Mouse (Mus musculus) stomach, embryonic 14.5 days (tissue): Measurements from ENCODE around the gene BC005537. TPM values are rescaled to one million over a fixed set of nuclear protein-coding genes. Genes with fewer than 3 reads are reported as not detected.
"Not testable (repeated sequence)": the region's sequence is repeated elsewhere in the genome, so short reads cannot be mapped to it uniquely, and the experiment has no call there.

ENCODE experiments used
- ATAC-seq: fragments of 200-750 bp; cut with Nextera tagmentation; 2 replicates; pipeline ENCODE4 v1.8.0; 2017; ENCODE audit warnings: low read depth, moderate TSS enrichment; ENCODE audit not compliant: insufficient number of reproducible peaks, insufficient read depth, low FRiP score
- H3K27ac ChIP-seq: fragments of 300-500 bp; sonication (generic); 2 replicates; pipeline ENCODE4 v1.5.1; 2014; ENCODE audit warnings: mild to moderate bottlenecking, low read length, moderate library complexity, mixed read lengths
- H3K27me3 ChIP-seq: fragments of 300-500 bp; sonication (generic); 2 replicates; pipeline ENCODE4 v1.6.1; 2014; ENCODE audit warnings: low read length, control low read depth, mixed read lengths; ENCODE audit not compliant: control insufficient read depth, insufficient read depth
- H3K36me3 ChIP-seq: fragments of 300-500 bp; sonication (generic); 2 replicates; pipeline ENCODE4 v1.6.1; 2014; ENCODE audit warnings: mild to moderate bottlenecking, control low read depth, low read length, moderate library complexity, mixed read lengths; ENCODE audit not compliant: control insufficient read depth, insufficient read depth
- H3K4me1 ChIP-seq: fragments of 300-500 bp; sonication (generic); 2 replicates; pipeline ENCODE4 v1.6.1; 2014; ENCODE audit warnings: low read length, control low read depth, mixed read lengths; ENCODE audit not compliant: control insufficient read depth, insufficient read depth
- H3K4me2 ChIP-seq: fragments of 300-500 bp; sonication (generic); replicated peaks from 2 replicates; pipeline ENCODE4 v1.6.1; 2014; ENCODE audit warnings: low read depth, low read length, control low read depth
- H3K4me3 ChIP-seq: fragments of 300-500 bp; sonication (generic); 2 replicates; pipeline ENCODE4 v1.5.1; 2014; ENCODE audit warnings: low read depth, low read length, control low read depth
- H3K9ac ChIP-seq: fragments of 300-500 bp; sonication (generic); replicated peaks from 2 replicates; pipeline ENCODE4 v1.6.1; 2014; ENCODE audit warnings: low read depth, mild to moderate bottlenecking, control low read depth, low read length, moderate library complexity, mixed read lengths
- H3K9me3 ChIP-seq: fragments of 300-500 bp; sonication (generic); 2 replicates; pipeline ENCODE4 v1.6.1; 2016; ENCODE audit warnings: low read depth, low read length, control low read depth; ENCODE audit not compliant: control insufficient read depth
- WGBS: fragments of 180-500 bp; shearing (Covaris S2); extraction: QIAGEN DNeasy Blood & Tissue Kit; methylation state at CpG from one replicate; pipeline ENCODE4 v1.1.7; 2014; 5-methylcytosine and 5-hydroxymethylcytosine counted together
- polyA plus RNA-seq: library from polyadenylated mRNA; unstranded; fragments of >200 nt; fragmentation: Nextera tagmentation; extraction: Ambion mirVana; gene quantifications from 2 replicates; pipeline ENCODE4 v1.2.1, GENCODE M21; 2014

Gene BC005537
- polyA plus RNA-seq, 1 experiment from 2014 or later, result 30.6 TPM

GRCm38 (mm10) chr13:24826116-24826515, 24.7 kb downstream of the BC005537 start:
- H3K4me1 ChIP-seq, result no peaks in the 10 kb centered on the region
- 78% methylated on average over 7 of the region's 7 CpGs for WGBS
- no peaks in the 10 kb centered on the region for H3K9me3 ChIP-seq
- H3K4me2 ChIP-seq, result no peak overlapping the region
- H3K4me3 ChIP-seq, result no peak overlapping the region
- no peak for ATAC-seq
- no peak overlapping the region for H3K27ac ChIP-seq
- H3K27me3 ChIP-seq, result no peaks in the 10 kb centered on the region
- no peak overlapping the region for H3K9ac ChIP-seq
- H3K36me3 ChIP-seq, result no peaks in the 10 kb centered on the region

DNA sequence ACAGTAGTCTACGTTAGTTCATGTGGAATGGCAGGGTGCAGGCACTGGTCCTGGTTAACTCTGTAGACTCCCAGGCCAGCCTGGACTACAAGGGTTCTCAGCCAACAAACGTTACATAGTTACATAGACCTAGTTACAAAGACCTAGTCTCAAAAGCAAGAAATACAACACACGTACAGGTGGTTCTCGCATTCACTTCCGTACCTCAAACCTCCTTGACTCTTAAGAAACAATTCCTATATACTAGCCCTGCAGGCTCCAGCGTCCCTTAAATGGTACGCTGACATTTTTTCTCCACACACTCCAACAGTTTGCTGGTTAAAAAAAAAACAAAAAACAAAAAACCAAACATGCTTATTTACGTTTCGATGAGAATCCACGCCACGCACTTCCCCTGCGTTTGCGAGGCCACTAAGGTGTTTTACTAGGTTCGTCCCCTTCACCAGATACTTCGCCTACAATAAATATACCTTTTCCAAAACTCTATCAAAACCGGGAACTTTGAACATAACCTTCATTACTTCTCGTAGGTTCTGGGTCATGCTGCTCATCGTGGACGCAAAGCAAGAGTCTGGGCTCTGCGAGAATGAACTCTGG, 29.4 kb downstream of the BC005537 start:
- Histone ChIP-seq H3K4me1 (peaks cover 18% of the 10 kb centered on the region), H3K27me3 (no peaks in the 10 kb centered on the region), H3K4me2 (peak overlapping the region; percentile 57), H3K9ac (peak overlapping the region; percentile 94), H3K9me3 (no peaks in the 10 kb centered on the region), H3K36me3 (no peaks in the 10 kb centered on the region), H3K27ac (peak overlapping the region; percentile 35; the same call in 1 of the 2 replicates), H3K4me3 (peak overlapping the region; percentile 76)
- WGBS, result 2% methylated on average over 20 of the region's 20 CpGs
- ATAC-seq, result no peak

- WGBS, result under 1% methylated on average over 87 of the region's 90 CpGs
- peak; percentile 97 for ATAC-seq
- Histone ChIP-seq H3K9ac (peak within 1 kb of the TSS; percentile 94), H3K4me3 (peak within 1 kb of the TSS; percentile 76), H3K27ac (peak within 1 kb of the TSS; percentile 94), H3K36me3 (no peaks in the 10 kb centered on the region), H3K27me3 (no peaks in the 10 kb centered on the region), H3K9me3 (no peaks in the 10 kb centered on the region), H3K4me2 (peak within 1 kb of the TSS; percentile 74), H3K4me1 (peaks cover 18% of the 10 kb centered on the region)
Observed at GRCm38 (mm10) chr13:24831353-24832130, 30.1 kb downstream of the BC005537 start, which contains the start of the genes Acot13 and Tdp2. Gene Acot13 (minus strand): TSS chr13:24831540. Gene Tdp2 (plus strand): TSS chr13:24831679.

DNA sequence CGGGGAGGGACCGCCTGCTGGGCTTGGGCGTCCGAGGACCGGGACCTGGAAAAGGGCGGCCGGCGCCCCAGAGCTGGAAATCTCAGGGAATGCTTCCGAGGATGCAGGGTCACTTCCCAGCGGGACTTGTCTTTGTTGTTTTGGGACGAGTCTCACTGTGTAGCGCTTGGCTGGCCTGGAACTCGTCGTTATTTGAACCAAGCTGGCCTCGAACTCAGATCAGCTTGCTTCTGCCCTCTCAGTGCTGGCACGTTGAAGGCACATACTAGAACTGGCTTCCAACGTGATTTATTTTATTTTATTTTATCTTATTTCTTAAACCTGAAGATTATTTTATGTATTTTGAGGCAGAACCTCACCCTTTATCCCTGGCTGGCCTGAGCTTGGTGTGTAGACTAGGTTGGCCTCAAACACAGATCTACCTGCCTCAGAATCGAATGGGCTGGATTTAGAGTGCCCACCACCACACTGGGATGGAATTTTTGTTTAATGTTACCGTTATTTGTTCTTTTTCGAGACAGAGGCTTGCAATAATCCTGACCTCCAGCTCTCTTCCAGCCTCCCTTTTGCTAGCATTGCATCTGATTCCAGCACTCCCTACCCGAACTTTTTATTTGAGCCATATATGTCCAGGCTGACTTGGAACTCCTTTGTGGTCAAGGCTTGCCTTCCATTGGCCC, 30.8 kb downstream of the BC005537 start:
- H3K4me2 ChIP-seq, result peak overlapping the region; percentile 74
- peak overlapping the region; percentile 94 for H3K27ac ChIP-seq
- H3K4me3 ChIP-seq, result peak overlapping the region; percentile 76
- 2% methylated on average over 21 of the region's 21 CpGs for WGBS
- no peaks in the 10 kb centered on the region; the same call in 1 of the 2 replicates for H3K36me3 ChIP-seq
- peak overlapping the region; percentile 94 for H3K9ac ChIP-seq
- peaks cover 18% of the 10 kb centered on the region for H3K4me1 ChIP-seq
- no peak for ATAC-seq
- H3K9me3 ChIP-seq, result no peaks in the 10 kb centered on the region
- H3K27me3 ChIP-seq, result no peaks in the 10 kb centered on the region

DNA sequence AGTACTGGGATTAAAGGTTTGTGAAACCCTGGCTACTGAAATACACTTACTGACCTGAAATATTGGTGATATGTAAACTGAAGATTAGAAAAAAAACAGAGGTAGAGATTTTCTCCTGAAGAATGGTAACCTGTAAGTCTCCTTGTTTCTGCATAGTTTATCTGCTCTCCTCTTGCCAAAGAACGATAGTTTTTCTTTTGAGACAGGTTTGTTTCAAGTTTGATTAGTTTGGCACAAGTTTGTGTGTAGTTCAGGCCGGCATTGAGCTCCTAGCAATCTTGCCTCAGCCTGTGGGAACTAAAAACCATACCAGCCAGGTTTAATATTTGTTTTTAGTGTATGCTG, 31.3 kb downstream of the BC005537 start:
- Histone ChIP-seq H3K9me3 (no peaks in the 10 kb centered on the region), H3K27me3 (no peaks in the 10 kb centered on the region), H3K4me3 (peak overlapping the region; percentile 76), H3K4me2 (peak overlapping the region; percentile 74), H3K9ac (peak overlapping the region; percentile 94), H3K4me1 (peaks cover 18% of the 10 kb centered on the region), H3K36me3 (no peaks in the 10 kb centered on the region; the same call in 1 of the 2 replicates), H3K27ac (no peak overlapping the region)
- WGBS, result 20% methylated on average over 2 of the region's 2 CpGs
- ATAC-seq, result no peak

DNA sequence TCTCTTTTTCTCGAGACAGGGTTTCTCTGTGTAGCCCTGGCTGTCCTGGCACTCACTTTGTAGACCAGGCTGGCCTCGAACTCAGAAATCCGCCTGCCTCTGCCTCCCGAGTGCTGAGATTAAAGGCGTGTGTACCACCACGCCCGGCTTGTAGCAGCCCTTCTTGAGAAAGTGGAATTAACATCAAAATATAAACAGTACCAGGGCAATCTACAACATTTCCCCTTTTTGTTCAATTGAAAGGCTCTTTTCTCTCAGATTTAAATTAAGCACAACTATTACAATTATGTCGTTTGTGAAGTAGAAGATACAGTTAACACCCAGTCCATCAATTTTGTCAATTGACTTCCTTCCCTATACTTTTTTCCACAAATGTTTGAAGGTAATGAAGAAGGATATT, 36.3 kb downstream of the BC005537 start:
- H3K4me2 ChIP-seq, H3K4me3 ChIP-seq, H3K27me3 ChIP-seq, H3K27ac ChIP-seq, H3K9me3 ChIP-seq, H3K9ac ChIP-seq, ATAC-seq: not testable (repeated sequence)
- 94% methylated on average over 8 of the region's 8 CpGs for WGBS
- Histone ChIP-seq H3K4me1 (peaks cover 14% of the 10 kb centered on the region), H3K36me3 (peaks cover 16% of the 10 kb centered on the region; the same call in 1 of the 2 replicates)

- H3K36me3 ChIP-seq, result peaks cover 16% of the 10 kb centered on the region; the same call in 1 of the 2 replicates
- no peak overlapping the region for H3K4me2 ChIP-seq
- H3K9me3 ChIP-seq, result no peaks in the 10 kb centered on the region
- no peaks in the 10 kb centered on the region for H3K27me3 ChIP-seq
- H3K4me3 ChIP-seq, result no peak overlapping the region
- no peak overlapping the region for H3K9ac ChIP-seq
- no peak overlapping the region for H3K27ac ChIP-seq
- no peak for ATAC-seq
- peaks cover 2% of the 10 kb centered on the region; the same call in 1 of the 2 replicates for H3K4me1 ChIP-seq
- WGBS, result 74% methylated on average over 3 of the region's 3 CpGs
Observed at GRCm38 (mm10) chr13:24839831-24840230, 38.4 kb downstream of the BC005537 start.

GRCm38 (mm10) chr13:24841702-24842101, 40.2 kb downstream of the BC005537 start:
- Histone ChIP-seq H3K36me3 (peaks cover 16% of the 10 kb centered on the region; the same call in 1 of the 2 replicates), H3K27ac (no peak overlapping the region), H3K9me3 (no peaks in the 10 kb centered on the region), H3K4me1 (peaks cover 4% of the 10 kb centered on the region; the same call in 1 of the 2 replicates), H3K4me2 (no peak overlapping the region), H3K27me3 (no peaks in the 10 kb centered on the region), H3K4me3 (no peak overlapping the region), H3K9ac (no peak overlapping the region)
- WGBS, result 73% methylated on average over 3 of the region's 3 CpGs
- ATAC-seq, result no peak
